Mouse (Mus musculus) spleen, adult 2 months (tissue): ENCODE data around the gene Ccng1. TPM values are rescaled to one million over a fixed set of nuclear protein-coding genes. Genes with fewer than 3 reads are reported as not detected.
A peak's percentile ranks its signal among the peaks of the same experiment; 100 is the strongest.
"Not testable (repeated sequence)": the region's sequence is repeated elsewhere in the genome, so short reads cannot be mapped to it uniquely, and the experiment has no call there.

ENCODE experiments used
- DNase-seq, 2 experiments: peaks; one replicate each; pipeline versions ENCODE4 v3.0.0 to v3.0.0-alpha.2; 2012 to 2021; ENCODE audit warnings: low spot score in 2 of 2, low read depth in 1 of 2
- H3K27ac ChIP-seq: fragments of 200-500 bp; 2 replicates; pipeline ENCODE4 v1.5.1; 2012; ENCODE audit warnings: low read length, inconsistent platforms; ENCODE audit not compliant: insufficient read depth
- H3K27me3 ChIP-seq: fragments of 200-500 bp; 2 replicates; pipeline ENCODE4 v1.6.1; 2012; ENCODE audit warnings: mild to moderate bottlenecking, moderate library complexity, low read length, inconsistent platforms; ENCODE audit not compliant: control insufficient read depth, insufficient read depth
- H3K36me3 ChIP-seq: fragments of 200-500 bp; 2 replicates; pipeline ENCODE4 v1.6.1; 2012; ENCODE audit warnings: mild to moderate bottlenecking, low read length, inconsistent platforms; ENCODE audit not compliant: control insufficient read depth, insufficient read depth
- H3K4me1 ChIP-seq: fragments of 200-500 bp; 2 replicates; pipeline ENCODE4 v1.6.1; 2011; ENCODE audit warnings: inconsistent platforms; ENCODE audit not compliant: control insufficient read depth, insufficient read depth, insufficient read length
- H3K4me3 ChIP-seq: fragments of 200-500 bp; 2 replicates; pipeline ENCODE4 v1.5.1; 2011; ENCODE audit warnings: mild to moderate bottlenecking, inconsistent platforms; ENCODE audit not compliant: insufficient read depth, insufficient read length; ENCODE audit errors: extremely low read depth
- CTCF ChIP-seq: fragments of 200-500 bp; IDR thresholded peaks from 2 replicates; pipeline ENCODE4 v1.5.1; 2011; ENCODE audit warnings: mild to moderate bottlenecking, inconsistent platforms; ENCODE audit not compliant: insufficient read depth, insufficient read length, insufficient replicate concordance; ENCODE audit errors: extremely low read depth
- POLR2A ChIP-seq: fragments of 200-500 bp; IDR thresholded peaks from 2 replicates; pipeline ENCODE4 v1.6.1; 2011; ENCODE audit warnings: low read depth, low read length, inconsistent platforms
- WGBS: fragments of 180-500 bp; shearing (Covaris S2); methylation state at CpG from one replicate; pipeline ENCODE4 v1.1.7; 2018; 5-methylcytosine and 5-hydroxymethylcytosine counted together
- polyA plus RNA-seq: library from polyadenylated mRNA; depleted of rRNA; stranded (reverse); fragments of >200 nt; gene quantifications from 2 replicates; pipeline ENCODE4 v1.2.3, GENCODE M21; 2012; rRNA removed

The Ccng1 gene
- polyA plus RNA-seq, 1 experiment, result 6.7 TPM

GRCm38 (mm10) chr11:40732997-40733338 lies 22.1 kb downstream of the Ccng1 start:
- Histone ChIP-seq H3K4me1 (peaks cover 3% of the 10 kb centered on the region; the same call in 1 of the 2 replicates), H3K27me3 (no peaks in the 10 kb centered on the region), H3K27ac (no peak overlapping the region), H3K36me3 (peaks cover 7% of the 10 kb centered on the region), H3K4me3 (peak overlapping the region; percentile 31)
- peak in 1 of 2 experiments; percentile 3 for DNase-seq
- 1% methylated on average over 14 of the region's 14 CpGs for WGBS
- TF ChIP-seq CTCF (no peak), POLR2A (no peak)

DNA sequence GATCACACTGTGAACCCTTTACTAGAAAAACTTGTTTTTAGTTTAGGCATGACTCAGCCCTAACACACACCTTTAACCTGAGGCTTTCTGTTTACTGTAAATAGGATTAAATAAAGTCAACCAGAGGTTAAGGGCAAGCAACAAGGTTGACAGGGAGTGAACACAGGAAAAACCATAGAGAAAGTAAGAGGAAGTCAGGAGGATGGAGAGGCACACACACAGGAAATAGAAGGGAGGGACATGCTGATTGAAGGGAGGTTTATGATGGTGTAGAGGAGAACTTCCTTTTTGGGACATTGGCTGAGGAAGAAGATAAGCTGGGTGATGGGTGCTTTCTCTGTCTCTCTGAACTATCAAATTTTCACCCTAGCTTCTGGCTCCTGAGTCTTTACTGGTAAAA lies 36.8 kb downstream of the Ccng1 start:
- no peaks in the 10 kb centered on the region for H3K27me3 ChIP-seq
- no peaks in the 10 kb centered on the region for H3K4me1 ChIP-seq
- 0 out of 2 replicates have a peak, but pooled peaks cover 2% of the 10 kb centered on the region for H3K36me3 ChIP-seq
- TF ChIP-seq CTCF (no peak), POLR2A (no peak)
- DNase-seq, result no peak
- H3K4me3 ChIP-seq, result no peak overlapping the region
- no peak overlapping the region for H3K27ac ChIP-seq

GRCm38 (mm10) chr11:40715524-40715923 lies 39.6 kb downstream of the Ccng1 start:
- Histone ChIP-seq H3K36me3 (0 out of 2 replicates have a peak, but pooled peaks cover 2% of the 10 kb centered on the region), H3K27ac (no peak overlapping the region), H3K27me3 (no peaks in the 10 kb centered on the region), H3K4me1 (no peaks in the 10 kb centered on the region), H3K4me3 (no peak overlapping the region)
- no peak for DNase-seq
- WGBS, result 96% methylated on average over 5 of the region's 5 CpGs
- TF ChIP-seq POLR2A (no peak), CTCF (no peak)

DNA sequence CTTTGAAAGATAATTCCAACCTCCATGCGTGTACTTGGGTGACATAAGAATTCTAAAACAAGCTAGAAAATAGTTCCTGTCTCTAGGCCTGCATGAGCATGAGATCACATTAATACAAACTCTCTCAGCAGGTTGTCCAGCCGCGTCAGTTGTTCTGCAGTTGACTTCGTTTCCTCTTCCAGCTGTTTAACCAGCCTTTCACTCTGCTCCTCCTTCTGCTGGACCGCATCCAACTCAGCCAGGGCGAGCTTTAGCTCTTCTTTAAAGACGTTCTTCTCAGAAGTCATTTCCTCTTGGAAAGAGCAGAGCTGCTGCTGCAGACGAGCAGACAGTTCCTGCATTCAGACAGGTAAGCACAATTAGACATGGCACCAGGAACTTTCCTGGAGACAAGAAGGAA lies 41.3 kb downstream of the Ccng1 start:
- DNase-seq, result no peak
- H3K27ac ChIP-seq, result no peak overlapping the region

GRCm38 (mm10) chr11:40709899-40710298 lies 45.2 kb downstream of the Ccng1 start:
- H3K27ac ChIP-seq, H3K27me3 ChIP-seq, DNase-seq, H3K4me1 ChIP-seq, H3K36me3 ChIP-seq, H3K4me3 ChIP-seq: not testable (repeated sequence)
- 93% methylated on average over 6 of the region's 6 CpGs for WGBS

More for the DNA sequence above, 41.3 kb downstream of the Ccng1 start:
- H3K4me3 ChIP-seq, result no peak overlapping the region
- H3K4me1 ChIP-seq, result no peaks in the 10 kb centered on the region
- 60% methylated on average over 8 of the region's 8 CpGs for WGBS
- no peaks in the 10 kb centered on the region for H3K27me3 ChIP-seq
- 0 out of 2 replicates have a peak, but pooled peaks cover 2% of the 10 kb centered on the region for H3K36me3 ChIP-seq
- no peak for TF ChIP-seq POLR2A

Other genes with a start within 250 kb of the Ccng1 start
- 26.3 and 28.3 TPM in 2 replicates for gene Mat2b, start 60.1 kb downstream of the Ccng1 start, polyA plus RNA-seq
- 2.6 and 2.9 TPM in 2 replicates for gene Hmmr, start 21.9 kb downstream of the Ccng1 start, polyA plus RNA-seq
- gene Nudcd2, start 21.6 kb downstream of the Ccng1 start, polyA plus RNA-seq, result 7.4 TPM in 2 replicates